Mouse (Mus musculus): Measurements from ENCODE around the gene Tnfrsf8. TPM values are rescaled to one million over a fixed set of nuclear protein-coding genes. Genes with fewer than 3 reads are reported as not detected.

Gene Tnfrsf8
- polyA plus RNA-seq, 1 experiment from 2014 or later: 1.0 TPM

DNA sequence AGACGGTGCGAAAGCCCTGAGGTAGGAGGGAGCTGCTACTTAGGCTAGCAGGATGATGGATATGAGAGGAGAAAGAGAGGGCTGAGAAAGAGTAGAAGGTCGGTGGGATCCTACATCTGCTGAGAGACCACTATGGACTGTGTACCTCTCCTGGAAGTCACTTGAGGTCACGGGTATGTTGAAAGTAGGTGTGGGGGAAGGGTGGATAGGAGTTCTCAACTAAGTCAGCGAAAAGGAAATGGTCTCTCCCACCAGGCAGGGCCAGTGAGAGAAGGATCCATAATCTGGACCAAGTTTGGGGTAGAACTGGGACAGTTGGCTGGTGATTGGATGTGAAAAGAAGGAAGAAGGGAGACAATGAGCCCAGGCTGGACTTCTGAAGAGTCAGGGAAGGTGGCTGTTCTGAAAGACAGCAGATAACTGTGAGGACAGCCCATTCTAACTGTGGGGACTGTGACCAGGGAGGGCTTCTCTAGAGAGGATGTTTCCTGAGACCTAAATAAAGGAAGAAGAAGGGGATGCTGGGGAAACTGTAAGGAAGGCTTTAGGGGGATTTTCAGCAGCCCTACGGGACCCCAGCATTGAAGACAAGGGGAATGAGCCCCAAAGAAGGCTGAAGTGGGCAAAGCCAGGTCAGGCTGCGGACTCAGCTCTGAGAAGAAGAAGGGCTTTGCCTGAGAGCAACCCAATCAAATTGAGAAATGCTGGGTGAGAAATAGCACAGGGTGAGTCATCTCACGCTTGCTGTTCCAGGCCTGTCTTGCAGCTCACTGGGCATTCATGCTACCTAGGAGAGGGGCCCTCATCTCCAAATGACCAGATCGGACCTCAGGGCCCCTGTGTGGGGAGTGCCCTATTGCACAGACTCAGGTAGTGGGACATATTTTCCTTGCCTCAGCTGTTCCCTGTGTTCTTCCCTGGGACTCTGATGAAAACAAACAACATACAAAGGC is 23.2 kb upstream of the Tnfrsf8 start:
- H3K4me3 ChIP-seq (ENCODE audit: low read depth, low read length): no peak overlapping the region
- no peak overlapping the region for H3K9ac ChIP-seq (ENCODE audit: low read depth, low read length)
- no peak overlapping the region for H3K4me2 ChIP-seq (ENCODE audit: low read length)
- H3K27ac ChIP-seq (ENCODE audit: low read length): no peak overlapping the region
- WGBS: 77% methylated on average over 9 of the region's 9 CpGs
- no peaks in the 10 kb centered on the region for H3K36me3 ChIP-seq (ENCODE audit: control insufficient read depth, insufficient read depth, low read length)
- 0 out of 2 replicates have a peak, but pooled peaks cover 3% of the 10 kb centered on the region for H3K9me3 ChIP-seq (replicated peaks; ENCODE audit: control insufficient read depth, low read length, poor library complexity, severe bottlenecking)
- H3K4me1 ChIP-seq (ENCODE audit: control insufficient read depth, insufficient read depth, low read length): no peaks in the 10 kb centered on the region
- ATAC-seq: no peak
- H3K27me3 ChIP-seq (ENCODE audit: control insufficient read depth, insufficient read depth, low read depth, low read length): no peaks in the 10 kb centered on the region

DNA sequence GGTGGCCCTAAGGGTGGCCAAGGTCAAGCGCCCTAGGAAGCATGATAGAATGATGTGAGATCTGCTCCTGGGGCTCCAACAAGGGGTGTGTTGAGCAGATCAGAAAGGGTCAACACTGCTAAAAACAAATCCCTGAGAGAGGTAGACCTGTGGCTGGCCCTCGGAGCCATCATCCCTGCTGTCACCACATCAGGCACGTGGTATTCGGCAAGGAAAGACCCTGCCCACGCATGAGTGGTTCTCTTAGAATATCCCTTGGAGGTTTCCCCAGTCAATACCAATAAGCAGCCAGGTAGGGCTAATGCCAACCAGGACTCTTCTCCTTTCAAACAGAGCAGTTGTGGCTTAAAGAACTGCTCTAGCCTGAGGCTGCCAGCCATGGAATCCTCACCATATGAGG is 21.6 kb upstream of the Tnfrsf8 start:
- Histone ChIP-seq H3K4me2 (ENCODE audit: low read length) (no peak overlapping the region), H3K4me3 (ENCODE audit: low read depth, low read length) (no peak overlapping the region), H3K9me3 (replicated peaks; ENCODE audit: control insufficient read depth, low read length, poor library complexity, severe bottlenecking) (0 out of 2 replicates have a peak, but pooled peaks cover 3% of the 10 kb centered on the region), H3K36me3 (ENCODE audit: control insufficient read depth, insufficient read depth, low read length) (no peaks in the 10 kb centered on the region), H3K27me3 (ENCODE audit: control insufficient read depth, insufficient read depth, low read depth, low read length) (no peaks in the 10 kb centered on the region), H3K4me1 (ENCODE audit: control insufficient read depth, insufficient read depth, low read length) (no peaks in the 10 kb centered on the region), H3K9ac (ENCODE audit: low read depth, low read length) (no peak overlapping the region), H3K27ac (ENCODE audit: low read length) (no peak overlapping the region)
- ATAC-seq: no peak
- WGBS: 71% methylated on average over 5 of the region's 5 CpGs

DNA sequence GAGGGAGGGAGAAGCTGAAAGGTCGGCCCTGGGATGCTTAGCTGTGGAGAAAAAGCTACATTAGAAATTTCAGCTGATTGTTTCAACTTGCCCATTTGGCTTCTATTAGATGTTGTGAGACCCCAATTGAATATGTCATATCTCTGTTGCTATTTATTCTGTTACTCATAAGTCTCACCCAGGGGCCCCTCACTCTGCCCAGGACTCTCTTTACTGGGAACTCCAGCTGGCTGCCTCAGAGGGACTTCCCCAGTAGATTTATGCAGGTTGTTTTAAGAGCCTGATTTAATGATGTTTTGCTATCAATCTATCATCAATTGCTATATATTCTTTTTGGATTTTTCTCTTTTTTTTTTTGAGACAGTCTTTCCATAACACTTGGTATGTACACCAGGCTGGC is 21.1 kb upstream of the Tnfrsf8 start:
- H3K36me3 ChIP-seq (ENCODE audit: control insufficient read depth, insufficient read depth, low read length): no peaks in the 10 kb centered on the region
- no peak overlapping the region for H3K9ac ChIP-seq (ENCODE audit: low read depth, low read length)
- H3K4me1 ChIP-seq (ENCODE audit: control insufficient read depth, insufficient read depth, low read length): no peaks in the 10 kb centered on the region
- 64% methylated on average over 1 of the region's 1 CpGs for WGBS
- 0 out of 2 replicates have a peak, but pooled peaks cover 3% of the 10 kb centered on the region for H3K9me3 ChIP-seq (replicated peaks; ENCODE audit: control insufficient read depth, low read length, poor library complexity, severe bottlenecking)
- H3K4me2 ChIP-seq (ENCODE audit: low read length): no peak overlapping the region
- no peak for ATAC-seq
- no peak overlapping the region for H3K4me3 ChIP-seq (ENCODE audit: low read depth, low read length)
- H3K27ac ChIP-seq (ENCODE audit: low read length): no peak overlapping the region
- H3K27me3 ChIP-seq (ENCODE audit: control insufficient read depth, insufficient read depth, low read depth, low read length): no peaks in the 10 kb centered on the region

DNA sequence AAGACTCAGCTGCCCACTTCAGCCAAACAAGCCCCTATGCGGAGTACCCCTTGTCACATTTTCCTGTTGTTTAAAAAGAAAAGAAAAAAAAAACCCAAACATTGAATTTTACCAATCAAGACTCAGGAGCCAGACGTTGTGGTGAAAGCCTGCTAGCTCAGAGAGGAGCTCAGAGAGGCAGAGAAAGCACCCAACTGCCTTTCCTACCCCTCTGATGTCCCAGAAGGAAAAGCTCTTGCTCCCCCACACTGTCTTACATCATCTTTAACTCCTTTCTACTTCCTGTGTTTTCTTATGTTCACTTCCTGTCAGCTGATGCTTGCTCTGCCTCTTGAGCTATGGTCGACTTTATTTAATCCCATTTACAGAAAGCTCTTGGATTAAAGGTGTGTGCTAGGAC is 8.7 kb upstream of the Tnfrsf8 start:
- Histone ChIP-seq H3K4me2 (ENCODE audit: low read length) (no peak overlapping the region), H3K27ac (ENCODE audit: low read length) (no peak overlapping the region), H3K36me3 (ENCODE audit: control insufficient read depth, insufficient read depth, low read length) (no peaks in the 10 kb centered on the region), H3K9me3 (replicated peaks; ENCODE audit: control insufficient read depth, low read length, poor library complexity, severe bottlenecking) (no peaks in the 10 kb centered on the region), H3K27me3 (ENCODE audit: control insufficient read depth, insufficient read depth, low read depth, low read length) (no peaks in the 10 kb centered on the region), H3K9ac (ENCODE audit: low read depth, low read length) (no peak overlapping the region), H3K4me3 (ENCODE audit: low read depth, low read length) (no peak overlapping the region), H3K4me1 (ENCODE audit: control insufficient read depth, insufficient read depth, low read length) (no peaks in the 10 kb centered on the region)
- ATAC-seq: no peak
- WGBS: 69% methylated on average over 3 of the region's 3 CpGs

DNA sequence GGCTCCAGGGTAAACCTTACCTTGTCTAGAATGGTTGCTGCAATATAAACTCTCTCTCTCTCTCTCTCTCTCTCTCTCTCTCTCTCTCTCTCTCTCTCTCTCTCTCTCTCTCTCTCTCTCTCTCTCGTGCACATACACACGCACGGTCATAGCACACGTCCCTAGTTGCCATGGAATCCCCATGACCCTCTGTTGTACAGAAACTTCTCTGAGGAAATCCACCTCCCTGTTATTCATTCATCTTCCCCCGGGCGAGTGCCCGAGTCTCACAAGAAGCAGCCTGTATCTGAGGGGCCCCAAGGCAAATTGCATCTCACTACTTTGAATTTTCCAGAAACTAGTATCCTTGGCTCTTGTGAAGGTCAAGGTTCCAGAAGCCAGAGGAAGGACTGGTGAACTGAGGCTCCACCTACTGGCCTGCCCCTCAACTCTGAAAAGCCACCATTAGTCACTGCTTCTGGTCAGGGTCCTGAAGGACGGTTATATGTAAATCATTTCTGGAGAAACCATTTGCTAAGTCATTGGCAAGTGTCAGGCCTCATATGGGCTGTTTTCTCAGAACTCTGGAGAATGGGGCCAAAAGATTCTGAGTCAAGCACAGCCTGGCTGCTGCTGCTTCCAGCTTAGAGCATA is 8.1 kb upstream of the Tnfrsf8 start:
- no peaks in the 10 kb centered on the region for H3K4me1 ChIP-seq (ENCODE audit: control insufficient read depth, insufficient read depth, low read length)
- H3K4me3 ChIP-seq (ENCODE audit: low read depth, low read length): no peak overlapping the region
- H3K9me3 ChIP-seq (replicated peaks; ENCODE audit: control insufficient read depth, low read length, poor library complexity, severe bottlenecking): no peaks in the 10 kb centered on the region
- no peak overlapping the region for H3K4me2 ChIP-seq (ENCODE audit: low read length)
- no peaks in the 10 kb centered on the region for H3K27me3 ChIP-seq (ENCODE audit: control insufficient read depth, insufficient read depth, low read depth, low read length)
- no peak for ATAC-seq
- H3K36me3 ChIP-seq (ENCODE audit: control insufficient read depth, insufficient read depth, low read length): no peaks in the 10 kb centered on the region
- 83% methylated on average over 8 of the region's 8 CpGs for WGBS
- H3K27ac ChIP-seq (ENCODE audit: low read length): no peak overlapping the region
- no peak overlapping the region for H3K9ac ChIP-seq (ENCODE audit: low read depth, low read length)

- H3K4me2 ChIP-seq (ENCODE audit: low read length): no peak overlapping the region
- no peak overlapping the region for H3K4me3 ChIP-seq (ENCODE audit: low read depth, low read length)
- no peak for ATAC-seq
- H3K27me3 ChIP-seq (ENCODE audit: control insufficient read depth, insufficient read depth, low read depth, low read length): no peaks in the 10 kb centered on the region
- H3K27ac ChIP-seq (ENCODE audit: low read length): no peak overlapping the region
- 93% methylated on average over 5 of the region's 5 CpGs for WGBS
- H3K9ac ChIP-seq (ENCODE audit: low read depth, low read length): no peak overlapping the region
- no peaks in the 10 kb centered on the region for H3K36me3 ChIP-seq (ENCODE audit: control insufficient read depth, insufficient read depth, low read length)
- no peaks in the 10 kb centered on the region for H3K4me1 ChIP-seq (ENCODE audit: control insufficient read depth, insufficient read depth, low read length)
- H3K9me3 ChIP-seq (replicated peaks; ENCODE audit: control insufficient read depth, low read length, poor library complexity, severe bottlenecking): no peaks in the 10 kb centered on the region
Measured at GRCm38 (mm10) chr4:145322211-145322610, 7.2 kb upstream of the Tnfrsf8 start.

DNA sequence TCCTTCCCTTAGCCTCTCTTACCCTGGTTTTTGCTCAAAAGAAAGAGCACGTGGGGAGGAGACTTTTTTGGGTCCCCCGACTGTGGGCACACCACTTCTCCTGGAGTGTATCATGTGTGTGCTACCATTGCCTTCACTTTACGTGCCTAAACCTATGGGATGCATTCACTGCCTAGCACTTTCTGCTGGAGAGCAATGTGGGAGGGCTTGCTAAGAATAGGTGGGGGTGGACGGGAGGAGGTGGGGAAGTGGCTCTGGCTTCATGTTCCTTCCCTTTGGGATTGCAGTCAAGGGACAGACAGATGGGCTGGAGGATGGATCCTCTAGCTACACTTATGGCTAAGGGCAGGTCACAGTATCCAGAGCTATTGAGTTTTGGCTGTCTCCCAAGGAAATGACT is 5.7 kb upstream of the Tnfrsf8 start:
- H3K4me2 ChIP-seq (ENCODE audit: low read length): no peak overlapping the region
- no peaks in the 10 kb centered on the region for H3K4me1 ChIP-seq (ENCODE audit: control insufficient read depth, insufficient read depth, low read length)
- ATAC-seq: no peak
- no peak overlapping the region for H3K4me3 ChIP-seq (ENCODE audit: low read depth, low read length)
- WGBS: 80% methylated on average over 4 of the region's 4 CpGs
- H3K27ac ChIP-seq (ENCODE audit: low read length): no peak overlapping the region
- H3K9me3 ChIP-seq (replicated peaks; ENCODE audit: control insufficient read depth, low read length, poor library complexity, severe bottlenecking): no peaks in the 10 kb centered on the region
- no peaks in the 10 kb centered on the region for H3K36me3 ChIP-seq (ENCODE audit: control insufficient read depth, insufficient read depth, low read length)
- no peak overlapping the region for H3K9ac ChIP-seq (ENCODE audit: low read depth, low read length)
- H3K27me3 ChIP-seq (ENCODE audit: control insufficient read depth, insufficient read depth, low read depth, low read length): no peaks in the 10 kb centered on the region

- H3K9me3 ChIP-seq (replicated peaks; ENCODE audit: control insufficient read depth, low read length, poor library complexity, severe bottlenecking): no peaks in the 10 kb centered on the region
- WGBS: 74% methylated on average over 4 of the region's 4 CpGs
- H3K27ac ChIP-seq (ENCODE audit: low read length): no peak overlapping the region
- no peaks in the 10 kb centered on the region for H3K36me3 ChIP-seq (ENCODE audit: control insufficient read depth, insufficient read depth, low read length)
- H3K4me2 ChIP-seq (ENCODE audit: low read length): no peak overlapping the region
- H3K4me1 ChIP-seq (ENCODE audit: control insufficient read depth, insufficient read depth, low read length): no peaks in the 10 kb centered on the region
- ATAC-seq: no peak
- H3K27me3 ChIP-seq (ENCODE audit: control insufficient read depth, insufficient read depth, low read depth, low read length): no peaks in the 10 kb centered on the region
- no peak overlapping the region for H3K4me3 ChIP-seq (ENCODE audit: low read depth, low read length)
- no peak overlapping the region for H3K9ac ChIP-seq (ENCODE audit: low read depth, low read length)
Measured at GRCm38 (mm10) chr4:145319274-145320226, 4.6 kb upstream of the Tnfrsf8 start.
